Comparison of ENCODE assay signal across 25 mouse cellular contexts in genomic region chrX:23388716-23389115, GRCm38 (mm10).
"Had no signal": no experiment of that assay in that cellular context is flagged by ENCODE, and none has a peak within 500 bp of the region (broad histone marks: within the 10 kb centered on the region; RNA-seq: fewer than 3 reads in every experiment).

No protein-coding gene starts in this region.

- H3K4me1 ChIP-seq: heart, embryonic 13.5 days; heart, embryonic 15.5 days; hindbrain, embryonic 13.5 days; hindbrain, embryonic 15.5 days; limb, embryonic 13.5 days; limb, embryonic 15.5 days; liver, embryonic 12.5 days had no signal

- H3K4me2 ChIP-seq: heart, embryonic 11.5 days; heart, embryonic 13.5 days; heart, embryonic 15.5 days; hindbrain, embryonic 13.5 days; hindbrain, embryonic 15.5 days; limb, embryonic 13.5 days; limb, embryonic 15.5 days; liver, embryonic 12.5 days had no signal

- H3K4me3 ChIP-seq: heart, adult 2 months; heart, embryonic 13.5 days; heart, embryonic 15.5 days; hindbrain, embryonic 13.5 days; hindbrain, embryonic 15.5 days; left cerebral cortex, adult 2 months; limb, embryonic 13.5 days; limb, embryonic 15.5 days; liver, embryonic 12.5 days had no signal

- H3K27ac ChIP-seq: heart, adult 2 months; heart, embryonic 13.5 days; heart, embryonic 15.5 days; hindbrain, embryonic 13.5 days; hindbrain, embryonic 15.5 days; hindbrain, postnatal 0 days; kidney, postnatal 0 days; left cerebral cortex, adult 2 months; limb, embryonic 13.5 days; limb, embryonic 15.5 days; liver, embryonic 12.5 days; liver, embryonic 14.5 days had no signal

- H3K9ac ChIP-seq: forebrain, postnatal 0 days; heart, embryonic 13.5 days; heart, embryonic 15.5 days; hindbrain, embryonic 13.5 days; hindbrain, embryonic 15.5 days; limb, embryonic 13.5 days; limb, embryonic 15.5 days; liver, embryonic 12.5 days; liver, embryonic 14.5 days had no signal

- H3K9me3 ChIP-seq: heart, embryonic 13.5 days; heart, embryonic 15.5 days; hindbrain, embryonic 13.5 days; hindbrain, embryonic 15.5 days; limb, embryonic 13.5 days; limb, embryonic 15.5 days; liver, embryonic 12.5 days had no signal

- ATAC-seq: forebrain, postnatal 0 days; hindbrain, postnatal 0 days; liver, embryonic 12.5 days had no signal

- H3K27me3 ChIP-seq: heart, embryonic 13.5 days; heart, embryonic 15.5 days; hindbrain, embryonic 13.5 days; hindbrain, embryonic 15.5 days; limb, embryonic 13.5 days; limb, embryonic 15.5 days; liver, embryonic 12.5 days had no signal

- DNase-seq: forebrain, postnatal 0 days; gastrocnemius, postnatal 14 days; gastrocnemius, postnatal 36 days; heart, adult 11 months; heart, adult 2 months; heart, postnatal 14 days; heart, postnatal 36 days; kidney, adult 18-20 months; kidney, adult 8-10 months; kidney, postnatal 14 days; kidney, postnatal 36 days; layer of hippocampus, adult 9-11 months; left cerebral cortex, postnatal 4 days had no signal

- H3K36me3 ChIP-seq: heart, embryonic 13.5 days; heart, embryonic 15.5 days; hindbrain, embryonic 13.5 days; hindbrain, embryonic 15.5 days; limb, embryonic 13.5 days; limb, embryonic 15.5 days; liver, embryonic 12.5 days had no signal
